Mouse (Mus musculus): ENCODE results near the gene Caprin1. TPM values are rescaled to one million over a fixed set of nuclear protein-coding genes. Genes with fewer than 3 reads are reported as not detected.

The Caprin1 gene
- polyA plus RNA-seq, 1 experiment = 389 TPM

DNA sequence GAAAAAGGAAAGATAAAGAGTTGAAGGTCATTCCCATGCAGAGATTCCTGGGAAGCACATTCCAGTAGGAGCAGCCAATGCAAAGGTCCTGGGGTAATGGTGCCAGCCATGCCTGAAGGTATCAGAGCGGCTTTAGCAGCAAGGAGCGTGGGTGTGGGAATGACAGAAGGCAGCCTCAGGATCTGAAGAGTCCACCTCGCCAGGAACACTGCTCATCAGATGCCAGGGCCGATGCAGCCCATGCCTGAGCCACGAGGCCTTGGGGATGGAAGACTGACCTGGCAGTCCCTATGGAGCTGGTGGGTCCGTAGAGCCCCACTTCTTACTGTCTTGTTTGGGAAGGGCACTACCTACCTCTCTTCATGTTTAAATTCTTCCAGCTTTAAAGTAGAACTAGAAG is 45.7 kb downstream of the Caprin1 start:
- no peak for DNase-seq (ENCODE audit: low read depth)
- TF ChIP-seq POLR2A (IDR thresholded peaks at IDR 0.05; ENCODE audit: borderline replicate concordance, extremely low read depth, insufficient read depth, insufficient read length, poor library complexity, severe bottlenecking) (no peak), CTCF (IDR thresholded peaks at IDR 0.05; ENCODE audit: borderline replicate concordance, extremely low read depth, insufficient read depth, insufficient read length) (no peak)

DNA sequence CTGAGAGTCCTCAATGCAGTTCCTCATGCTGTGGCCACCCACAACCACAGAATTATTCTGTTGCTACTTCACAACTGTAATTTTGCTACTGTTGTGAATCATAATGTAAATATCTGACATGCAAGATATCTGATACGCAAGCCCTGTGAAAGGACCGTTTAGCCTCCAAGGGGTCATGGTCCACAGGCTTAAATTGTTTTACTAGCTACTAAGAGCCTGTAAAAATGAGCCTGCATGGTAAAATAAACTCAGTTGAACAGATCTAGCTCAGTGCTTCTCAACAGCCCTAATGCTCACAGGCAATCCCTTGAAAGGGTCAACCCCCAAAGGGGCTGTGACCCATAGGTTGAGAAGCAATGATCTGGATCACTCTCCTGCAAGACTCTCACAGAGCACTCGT is 48.4 kb downstream of the Caprin1 start:
- no peak for DNase-seq (ENCODE audit: low read depth)
- no peak for TF ChIP-seq POLR2A (IDR thresholded peaks at IDR 0.05; ENCODE audit: borderline replicate concordance, extremely low read depth, insufficient read depth, insufficient read length, poor library complexity, severe bottlenecking)
- TF ChIP-seq CTCF (IDR thresholded peaks at IDR 0.05; ENCODE audit: borderline replicate concordance, extremely low read depth, insufficient read depth, insufficient read length) = no peak

DNA sequence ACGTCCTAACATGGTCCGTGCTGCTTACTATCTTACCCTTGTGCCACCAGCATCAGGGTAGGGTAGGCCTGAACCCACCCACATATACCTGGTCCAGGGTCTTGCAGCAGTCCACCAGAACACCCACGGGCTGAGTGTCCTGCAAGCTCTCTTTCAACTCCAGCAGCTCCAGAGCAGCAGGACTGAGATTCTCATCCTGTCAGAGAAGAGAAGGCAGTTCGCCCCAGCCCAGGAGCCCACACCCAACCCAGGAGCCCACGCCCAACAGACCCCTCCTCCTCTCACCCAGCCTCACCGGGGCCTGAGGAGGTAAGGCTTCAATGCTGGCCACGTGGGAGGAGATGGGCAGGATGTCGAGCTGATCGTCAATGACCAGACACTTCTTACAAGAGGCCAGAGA is 49.6 kb downstream of the Caprin1 start:
- no peak for DNase-seq (ENCODE audit: low read depth)
- TF ChIP-seq POLR2A (IDR thresholded peaks at IDR 0.05; ENCODE audit: borderline replicate concordance, extremely low read depth, insufficient read depth, insufficient read length, poor library complexity, severe bottlenecking) = no peak
- no peak for TF ChIP-seq CTCF (IDR thresholded peaks at IDR 0.05; ENCODE audit: borderline replicate concordance, extremely low read depth, insufficient read depth, insufficient read length)

DNA sequence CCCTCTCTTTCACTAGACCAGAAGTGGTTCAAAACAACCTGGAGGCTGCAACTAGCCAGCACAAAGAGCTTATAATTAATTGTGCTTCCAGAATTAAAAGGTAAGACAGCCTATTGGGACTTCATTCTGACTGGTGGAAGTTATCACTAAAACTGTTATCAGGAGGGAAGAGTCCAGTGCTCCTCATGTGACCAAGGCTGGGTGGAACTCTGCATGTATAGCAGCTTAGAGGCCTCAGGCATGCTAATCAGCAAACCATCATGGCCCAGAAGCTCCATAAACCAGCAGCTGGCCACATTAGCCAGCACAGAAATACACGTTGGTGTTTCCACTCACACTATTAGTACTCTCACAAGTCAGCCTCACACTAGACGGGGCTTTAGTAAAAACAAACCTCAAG is 50.7 kb downstream of the Caprin1 start:
- no peak for DNase-seq (ENCODE audit: low read depth)
- TF ChIP-seq POLR2A (IDR thresholded peaks at IDR 0.05; ENCODE audit: borderline replicate concordance, extremely low read depth, insufficient read depth, insufficient read length, poor library complexity, severe bottlenecking) = no peak
- no peak for TF ChIP-seq CTCF (IDR thresholded peaks at IDR 0.05; ENCODE audit: borderline replicate concordance, extremely low read depth, insufficient read depth, insufficient read length)

DNA sequence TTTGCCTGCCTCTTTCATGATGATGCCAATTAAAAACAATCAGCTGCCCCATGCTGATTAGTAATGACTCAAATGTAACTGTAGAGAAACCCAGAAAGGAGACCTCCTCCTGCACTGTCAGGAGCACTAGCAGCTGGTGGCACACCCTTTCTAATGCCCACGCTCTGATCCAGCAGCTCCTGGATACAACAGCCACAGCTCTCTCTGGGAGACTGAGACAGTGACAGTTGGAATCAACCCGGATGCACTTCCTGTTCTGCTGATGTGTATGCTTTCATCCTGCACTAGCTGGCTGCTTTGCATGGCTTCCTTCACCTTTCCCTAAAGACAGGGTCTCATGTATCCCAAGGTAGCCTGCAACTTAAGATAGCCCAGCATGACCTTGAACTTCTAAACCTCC is 51.4 kb downstream of the Caprin1 start:
- DNase-seq (ENCODE audit: low read depth) = no peak
- TF ChIP-seq CTCF (IDR thresholded peaks at IDR 0.05; ENCODE audit: borderline replicate concordance, extremely low read depth, insufficient read depth, insufficient read length) (no peak), POLR2A (IDR thresholded peaks at IDR 0.05; ENCODE audit: borderline replicate concordance, extremely low read depth, insufficient read depth, insufficient read length, poor library complexity, severe bottlenecking) (no peak)

DNA sequence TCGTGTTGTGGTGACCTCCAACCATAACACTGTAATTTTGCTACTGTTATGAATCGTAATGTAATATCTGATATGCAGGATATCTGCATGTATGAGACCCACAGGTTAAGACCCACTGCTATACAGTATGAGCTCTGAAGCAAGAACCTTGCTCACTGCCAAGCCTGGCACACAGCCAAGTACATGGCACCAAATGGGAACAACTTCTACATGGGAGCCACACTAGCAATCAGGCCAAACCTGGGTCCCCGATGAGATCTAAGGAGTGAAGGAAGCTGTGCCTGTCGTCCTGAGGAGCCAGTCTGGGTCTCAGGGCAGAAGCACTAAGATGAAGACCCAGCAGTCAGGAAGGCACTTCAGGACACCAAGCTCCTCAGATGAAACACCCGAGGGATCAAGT is 52.0 kb downstream of the Caprin1 start:
- DNase-seq (ENCODE audit: low read depth) = peak; percentile 49

DNA sequence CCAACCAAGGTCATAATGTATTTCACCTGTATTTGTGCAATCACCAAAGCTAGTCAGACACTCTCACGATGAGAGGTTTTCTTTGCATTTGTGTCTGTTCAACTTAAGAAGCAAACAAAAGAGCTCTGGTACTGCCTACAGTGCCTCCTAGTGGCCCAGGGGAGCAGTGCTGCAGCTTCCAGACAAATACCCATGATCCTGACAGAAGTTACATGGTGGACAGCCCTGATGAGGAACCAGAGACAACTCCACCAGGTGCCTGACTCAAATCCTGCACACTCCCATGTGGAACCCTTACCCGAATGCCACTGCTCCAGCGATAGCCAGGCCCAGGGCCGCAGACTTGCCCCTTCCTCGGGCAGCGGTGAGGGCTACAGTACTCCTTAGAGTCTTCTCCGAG is 53.5 kb downstream of the Caprin1 start:
- TF ChIP-seq POLR2A (IDR thresholded peaks at IDR 0.05; ENCODE audit: borderline replicate concordance, extremely low read depth, insufficient read depth, insufficient read length, poor library complexity, severe bottlenecking) = no peak
- TF ChIP-seq CTCF (IDR thresholded peaks at IDR 0.05; ENCODE audit: borderline replicate concordance, extremely low read depth, insufficient read depth, insufficient read length) = peak; percentile 83; the same call in 1 of the 2 replicates
- peak; percentile 81 for DNase-seq (ENCODE audit: low read depth)

More for the DNA sequence above, 52.0 kb downstream of the Caprin1 start:
- TF ChIP-seq CTCF (IDR thresholded peaks at IDR 0.05; ENCODE audit: borderline replicate concordance, extremely low read depth, insufficient read depth, insufficient read length) (no peak), POLR2A (IDR thresholded peaks at IDR 0.05; ENCODE audit: borderline replicate concordance, extremely low read depth, insufficient read depth, insufficient read length, poor library complexity, severe bottlenecking) (no peak)

DNA sequence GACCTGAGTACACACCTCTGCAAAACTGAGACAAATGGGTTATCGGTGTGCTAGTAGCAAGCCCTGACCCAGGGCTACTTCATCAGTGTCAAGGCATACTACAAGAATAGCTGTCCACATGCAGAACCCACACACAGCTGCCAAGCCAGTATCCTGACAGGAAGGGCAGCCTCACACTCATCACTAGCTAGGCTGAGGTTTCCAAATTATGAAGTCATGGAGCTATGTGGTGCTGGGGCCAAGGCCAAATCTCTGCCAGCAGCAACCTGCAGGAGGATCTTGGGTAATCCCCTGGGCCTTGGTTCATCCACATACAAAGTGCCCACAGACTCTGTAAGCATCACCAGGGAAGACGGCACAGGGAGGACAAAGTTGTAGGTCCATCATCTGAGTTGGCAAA is 53.9 kb downstream of the Caprin1 start:
- DNase-seq (ENCODE audit: low read depth) = no peak
- TF ChIP-seq CTCF (IDR thresholded peaks at IDR 0.05; ENCODE audit: borderline replicate concordance, extremely low read depth, insufficient read depth, insufficient read length) = no peak
- TF ChIP-seq POLR2A (IDR thresholded peaks at IDR 0.05; ENCODE audit: borderline replicate concordance, extremely low read depth, insufficient read depth, insufficient read length, poor library complexity, severe bottlenecking) = no peak

DNA sequence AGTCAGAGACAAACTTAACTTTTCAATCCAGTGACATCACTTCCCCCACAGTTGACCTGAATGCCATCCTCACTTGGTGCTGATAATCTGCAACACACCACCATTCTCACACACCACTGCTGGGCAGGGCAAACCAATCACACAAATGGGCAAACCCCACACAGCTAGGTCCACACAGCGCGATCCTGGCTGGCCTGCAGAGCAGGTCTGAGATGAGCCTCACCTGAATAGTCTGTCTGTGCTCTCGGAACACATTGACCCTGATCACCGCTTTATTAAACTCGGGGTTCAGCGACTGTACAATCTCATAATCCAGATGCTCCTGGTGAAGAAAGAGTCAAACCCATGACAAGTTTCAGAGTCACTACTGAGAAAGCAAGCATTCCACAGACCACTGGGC is 54.6 kb downstream of the Caprin1 start:
- TF ChIP-seq CTCF (IDR thresholded peaks at IDR 0.05; ENCODE audit: borderline replicate concordance, extremely low read depth, insufficient read depth, insufficient read length) (no peak), POLR2A (IDR thresholded peaks at IDR 0.05; ENCODE audit: borderline replicate concordance, extremely low read depth, insufficient read depth, insufficient read length, poor library complexity, severe bottlenecking) (no peak)
- no peak for DNase-seq (ENCODE audit: low read depth)

DNA sequence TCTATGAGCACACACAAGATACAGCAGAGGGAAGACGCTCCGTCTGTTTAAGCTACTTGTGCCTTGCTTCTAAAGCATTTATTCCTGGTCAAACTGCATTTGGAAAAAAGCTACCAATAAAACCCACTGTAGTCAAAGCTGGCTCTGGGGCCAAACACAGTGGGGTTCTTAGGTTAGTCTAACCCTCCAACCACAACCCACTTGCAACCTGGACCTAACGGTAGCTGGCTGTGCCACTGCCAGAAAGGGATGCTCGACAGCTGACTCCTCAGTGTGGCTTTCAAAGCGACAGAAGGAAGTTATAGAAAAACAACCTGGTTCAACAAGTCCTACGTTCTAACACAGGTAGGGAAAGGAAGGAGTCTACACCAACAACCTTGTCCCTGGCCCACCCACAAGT is 66.0 kb downstream of the Caprin1 start:
- DNase-seq (ENCODE audit: low read depth) = no peak
- TF ChIP-seq POLR2A (IDR thresholded peaks at IDR 0.05; ENCODE audit: borderline replicate concordance, extremely low read depth, insufficient read depth, insufficient read length, poor library complexity, severe bottlenecking) (no peak), CTCF (IDR thresholded peaks at IDR 0.05; ENCODE audit: borderline replicate concordance, extremely low read depth, insufficient read depth, insufficient read length) (no peak)

DNA sequence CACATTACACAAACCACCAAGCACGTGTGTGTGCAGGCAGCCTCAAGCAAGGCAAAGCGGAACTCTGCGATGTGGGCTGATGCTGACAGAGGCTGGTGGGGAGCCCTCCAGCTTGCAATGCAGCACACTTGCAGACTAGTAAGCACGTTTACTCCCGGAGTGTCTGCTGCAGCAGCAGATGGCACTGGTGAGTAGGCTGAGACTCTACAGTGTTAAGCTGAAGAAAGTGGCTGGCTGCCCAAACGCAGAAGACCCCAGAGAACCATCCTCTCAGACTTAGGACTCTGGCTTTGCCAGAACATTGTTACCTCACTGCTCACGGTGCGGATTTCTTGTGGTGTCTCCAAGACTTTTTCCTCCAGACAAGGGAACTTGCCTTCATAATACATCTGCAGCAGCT is 66.5 kb downstream of the Caprin1 start:
- peak; percentile 48 for DNase-seq (ENCODE audit: low read depth)
- TF ChIP-seq POLR2A (IDR thresholded peaks at IDR 0.05; ENCODE audit: borderline replicate concordance, extremely low read depth, insufficient read depth, insufficient read length, poor library complexity, severe bottlenecking) (no peak), CTCF (IDR thresholded peaks at IDR 0.05; ENCODE audit: borderline replicate concordance, extremely low read depth, insufficient read depth, insufficient read length) (peak; percentile 2; the same call in 1 of the 2 replicates)

DNA sequence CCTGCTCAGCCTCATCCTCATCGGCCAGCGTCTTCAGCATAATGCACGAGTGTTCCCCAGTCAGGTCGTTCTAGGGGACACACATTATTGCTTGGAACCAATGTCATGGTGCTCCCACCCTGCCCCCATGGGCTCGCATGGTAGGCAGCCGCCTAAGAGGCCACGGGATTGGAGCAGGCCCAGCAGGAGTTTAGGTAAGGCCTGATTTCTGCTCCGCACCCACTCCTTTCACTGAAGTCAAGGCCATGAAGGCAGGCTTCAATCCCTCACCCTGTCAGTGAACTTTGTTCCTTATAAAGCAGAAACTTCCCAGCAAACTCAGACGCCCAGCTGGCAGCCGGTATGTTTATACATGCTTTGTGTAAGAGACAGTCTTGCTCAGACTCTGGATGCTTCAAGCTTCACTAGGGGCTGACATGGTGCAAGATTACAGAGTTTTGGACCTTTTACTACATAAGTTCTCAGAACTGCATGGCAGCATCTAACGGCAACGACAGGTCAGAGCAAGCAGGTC is 69.4 kb downstream of the Caprin1 start:
- TF ChIP-seq CTCF (IDR thresholded peaks at IDR 0.05; ENCODE audit: borderline replicate concordance, extremely low read depth, insufficient read depth, insufficient read length) (no peak), POLR2A (IDR thresholded peaks at IDR 0.05; ENCODE audit: borderline replicate concordance, extremely low read depth, insufficient read depth, insufficient read length, poor library complexity, severe bottlenecking) (no peak)
- no peak for DNase-seq (ENCODE audit: low read depth)

All from brain, embryonic 14.5 days (tissue).